Mouse (Mus musculus) embryonic fibroblast, embryonic 13.5 days (primary cell): ENCODE data around the gene Socs3. TPM values are rescaled to one million over a fixed set of nuclear protein-coding genes. Genes with fewer than 3 reads are reported as not detected.

ENCODE experiments used
- H3K27ac ChIP-seq: 2 replicates; pipeline ENCODE4 v1.5.1; 2012; ENCODE audit warnings: low read length, control low read depth, inconsistent platforms; ENCODE audit not compliant: insufficient read depth
- H3K4me1 ChIP-seq: 2 replicates; pipeline ENCODE4 v1.6.1; 2011; ENCODE audit warnings: low read length; ENCODE audit not compliant: control insufficient read depth, insufficient read depth
- H3K4me3 ChIP-seq: 2 replicates; pipeline ENCODE4 v1.5.1; 2011; ENCODE audit warnings: mild to moderate bottlenecking, control low read depth, low read length; ENCODE audit not compliant: insufficient read depth
- CTCF ChIP-seq: IDR thresholded peaks from 2 replicates; pipeline ENCODE4 v1.5.1; 2011; ENCODE audit warnings: mild to moderate bottlenecking, control low read depth, low read length, moderate library complexity, borderline replicate concordance; ENCODE audit not compliant: insufficient read depth
- POLR2A ChIP-seq: IDR thresholded peaks from 2 replicates; pipeline ENCODE4 v1.6.1; 2011; ENCODE audit warnings: low read depth, mild to moderate bottlenecking, control low read depth, low read length, moderate library complexity
- polyA plus RNA-seq: library from polyadenylated mRNA; stranded (reverse); fragments of >200 nt; gene quantifications from 2 replicates; pipeline ENCODE4 v1.2.4, GENCODE M21; 2011; ENCODE audit warnings: low read depth; ENCODE audit not compliant: missing spikeins, insufficient read length

Socs3 gene
- polyA plus RNA-seq, 1 experiment = 31.9 TPM

DNA sequence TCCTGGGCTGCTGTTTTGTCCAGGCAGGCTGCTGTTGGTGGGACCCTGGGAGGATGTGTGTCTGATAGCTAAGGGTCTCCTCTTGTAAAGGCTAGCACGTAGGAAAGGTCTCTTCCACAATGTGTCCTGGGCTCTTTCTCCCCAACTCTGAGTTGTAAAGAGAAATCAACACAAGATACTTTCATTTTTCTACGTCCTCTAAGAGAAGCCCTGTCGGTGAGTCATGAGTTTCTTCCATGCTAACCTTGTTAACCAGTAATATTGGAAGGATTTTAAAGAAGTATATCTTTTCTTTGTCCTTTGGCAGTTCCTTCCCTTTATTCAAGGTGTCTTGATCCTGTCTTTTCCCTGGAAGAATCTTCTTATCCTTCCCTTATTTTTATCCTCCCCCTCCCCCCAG lies 25.8 kb upstream of the Socs3 start:
- H3K27ac ChIP-seq = peak overlapping the region; percentile 91

DNA sequence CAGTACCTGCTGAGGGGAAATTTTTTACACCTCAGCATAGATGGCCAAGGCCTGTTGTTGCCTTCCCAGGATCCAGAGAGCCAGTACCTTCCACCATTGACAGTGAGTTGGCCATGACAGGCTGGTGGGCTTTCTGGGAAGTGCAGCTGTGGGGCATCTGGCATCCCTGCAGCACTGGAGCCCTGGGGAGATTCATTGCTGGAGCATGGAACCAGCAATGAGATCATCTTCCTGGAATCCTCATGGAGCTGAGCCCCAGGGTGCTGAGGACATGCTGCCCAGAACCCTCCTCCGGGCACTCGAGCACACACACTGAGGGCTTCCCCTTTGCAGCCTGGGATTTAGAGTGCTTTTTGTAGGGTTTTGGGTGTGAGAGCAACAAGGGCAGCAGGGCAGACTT lies 25.4 kb upstream of the Socs3 start:
- TF ChIP-seq CTCF = no peak
- TF ChIP-seq POLR2A = no peak
- no peak overlapping the region for H3K4me3 ChIP-seq
- H3K4me1 ChIP-seq = peaks cover 44% of the 10 kb centered on the region
- H3K27ac ChIP-seq = peak overlapping the region; percentile 91

More for the DNA sequence above, 25.8 kb upstream of the Socs3 start:
- peaks cover 44% of the 10 kb centered on the region for H3K4me1 ChIP-seq
- H3K4me3 ChIP-seq = no peak overlapping the region
- TF ChIP-seq CTCF = no peak

DNA sequence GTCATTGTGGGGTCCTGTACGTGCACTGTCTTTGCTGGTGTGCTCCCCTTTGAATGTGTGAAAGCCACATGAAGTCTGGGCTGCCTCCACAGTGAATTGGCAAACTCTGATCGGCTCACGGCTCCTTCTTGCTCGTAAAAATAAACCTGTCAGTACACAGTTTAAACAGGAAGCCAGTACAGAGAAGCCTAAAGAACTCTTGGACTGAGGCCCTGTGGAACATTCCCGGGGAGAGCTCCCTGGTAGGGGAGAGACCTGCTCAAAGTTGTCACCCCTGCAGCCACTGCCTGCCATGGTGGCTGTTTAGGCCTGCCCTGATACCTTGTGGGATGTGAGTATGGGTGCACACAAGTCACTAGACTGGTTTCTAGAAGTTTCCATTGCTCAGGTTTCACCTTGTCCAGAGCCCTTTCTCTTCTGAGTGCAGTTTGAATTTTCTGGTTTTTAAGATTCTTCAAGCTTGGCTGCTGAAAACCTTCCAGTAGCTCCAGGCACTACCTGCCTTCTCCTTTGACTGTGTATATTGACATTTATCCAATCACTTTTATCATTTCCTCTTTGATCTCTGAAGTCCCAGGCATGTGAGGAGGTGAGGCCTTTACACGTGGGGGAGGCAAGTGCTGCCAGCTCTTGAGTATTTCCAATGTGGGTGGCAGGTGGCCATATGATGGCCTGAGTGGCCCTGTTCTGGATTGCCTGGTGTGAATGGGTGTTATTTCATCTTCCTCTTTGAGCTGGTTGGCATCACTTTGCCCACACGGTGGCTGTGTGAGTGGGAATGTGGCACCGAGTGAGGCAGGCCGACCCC lies 24.6 kb upstream of the Socs3 start:
- H3K4me3 ChIP-seq = no peak overlapping the region
- H3K27ac ChIP-seq = peak overlapping the region; percentile 91
- peaks cover 46% of the 10 kb centered on the region for H3K4me1 ChIP-seq
- no peak for TF ChIP-seq POLR2A
- no peak for TF ChIP-seq CTCF

DNA sequence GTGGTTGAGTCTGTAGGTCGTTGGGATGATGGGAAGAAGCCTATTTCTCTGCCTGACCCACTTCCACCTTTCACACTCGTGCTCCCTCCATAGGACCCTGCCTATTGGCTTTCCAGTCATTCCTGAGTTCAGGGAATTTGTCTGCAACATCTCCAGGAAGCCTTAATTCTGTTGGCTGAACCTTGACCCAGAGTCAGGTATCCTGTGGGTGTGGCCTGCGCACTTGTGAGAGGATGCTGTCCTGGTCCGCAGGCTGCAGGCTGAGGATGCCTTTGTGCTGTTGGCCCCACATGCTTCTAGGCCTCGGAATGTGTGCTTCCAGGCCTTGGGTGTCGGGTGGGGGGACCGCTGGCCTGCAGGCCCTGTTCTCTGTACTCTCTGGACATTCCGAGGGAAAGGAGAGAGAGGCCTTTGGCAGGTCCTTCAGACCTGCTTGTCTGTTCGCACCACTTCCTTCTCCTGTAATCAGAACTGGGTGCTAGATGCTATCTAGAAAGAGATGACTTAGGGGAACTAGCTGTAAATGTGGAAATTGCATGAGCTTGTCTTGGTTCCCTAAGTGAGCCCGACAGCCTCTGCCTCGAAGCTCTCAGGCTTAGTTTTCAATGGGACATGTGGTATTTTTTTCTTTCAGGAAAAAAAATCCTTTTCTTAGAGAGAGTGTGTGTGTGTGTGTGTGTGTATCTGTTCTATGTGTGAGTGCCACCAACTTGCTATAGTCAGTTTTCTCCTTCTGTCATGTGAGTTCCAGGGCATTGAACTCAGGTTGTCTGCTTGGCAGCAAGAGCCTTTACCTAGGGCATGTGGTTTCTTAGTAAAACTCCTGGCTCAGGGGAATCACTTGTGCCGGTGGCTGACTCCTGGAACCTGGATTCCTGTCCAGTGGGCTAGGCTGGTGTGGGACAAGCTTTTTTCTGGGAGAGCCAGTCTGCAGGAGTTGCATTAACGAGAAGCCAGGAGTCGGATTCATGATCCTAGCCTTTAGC lies 23.6 kb upstream of the Socs3 start:
- TF ChIP-seq CTCF = no peak
- TF ChIP-seq POLR2A = no peak
- peaks cover 53% of the 10 kb centered on the region for H3K4me1 ChIP-seq
- no peak overlapping the region for H3K4me3 ChIP-seq
- peak overlapping the region; percentile 91 for H3K27ac ChIP-seq

DNA sequence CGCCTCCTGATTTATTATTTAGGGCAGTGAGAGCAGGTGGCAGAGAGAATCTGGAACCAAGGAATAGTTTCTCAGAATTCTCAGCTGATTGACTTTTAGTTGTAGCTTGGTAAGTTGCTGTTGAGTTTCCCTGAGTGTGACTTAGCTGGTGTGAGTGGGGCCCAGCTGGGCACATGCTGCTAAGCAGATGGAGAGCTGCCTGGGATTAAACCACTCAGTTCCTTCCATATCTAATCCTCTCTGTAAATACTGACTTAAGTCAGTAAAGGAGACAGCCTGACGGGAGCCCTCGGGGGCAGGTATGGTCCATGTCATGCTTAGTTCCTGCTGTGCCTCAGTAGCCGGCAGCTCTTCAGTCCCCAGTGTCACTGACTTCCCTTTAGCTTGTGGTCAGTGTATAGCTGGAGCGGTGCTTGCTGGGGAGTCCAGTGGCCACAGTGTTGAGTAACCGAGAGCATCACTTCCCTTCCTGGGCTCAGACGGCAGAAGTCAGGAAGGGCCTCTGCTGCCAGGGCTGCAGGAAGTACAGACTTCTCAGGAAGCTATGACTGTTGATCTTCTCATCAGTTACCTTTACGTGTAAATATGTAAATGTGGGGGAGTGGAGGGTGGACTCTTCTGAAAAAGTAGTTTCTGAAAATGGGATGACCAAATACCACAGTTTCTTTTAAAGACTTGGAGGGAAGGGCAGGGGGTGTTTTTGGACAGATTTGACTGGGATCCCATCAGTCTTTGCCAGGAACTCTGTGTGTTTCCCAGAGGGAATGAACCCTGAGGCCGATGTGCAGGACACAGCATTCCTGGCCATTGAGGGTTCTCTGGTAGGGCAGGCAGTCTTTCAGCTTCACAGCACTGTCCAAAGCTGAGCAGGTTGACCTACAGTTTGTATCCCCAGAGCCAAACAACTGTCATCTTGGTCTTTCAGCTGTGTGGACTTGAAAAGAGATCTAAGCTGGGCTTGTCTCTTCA lies 21.9 kb upstream of the Socs3 start:
- Histone ChIP-seq H3K4me3 (no peak overlapping the region), H3K4me1 (peaks cover 56% of the 10 kb centered on the region), H3K27ac (no peak overlapping the region)
- TF ChIP-seq POLR2A (no peak), CTCF (no peak)

DNA sequence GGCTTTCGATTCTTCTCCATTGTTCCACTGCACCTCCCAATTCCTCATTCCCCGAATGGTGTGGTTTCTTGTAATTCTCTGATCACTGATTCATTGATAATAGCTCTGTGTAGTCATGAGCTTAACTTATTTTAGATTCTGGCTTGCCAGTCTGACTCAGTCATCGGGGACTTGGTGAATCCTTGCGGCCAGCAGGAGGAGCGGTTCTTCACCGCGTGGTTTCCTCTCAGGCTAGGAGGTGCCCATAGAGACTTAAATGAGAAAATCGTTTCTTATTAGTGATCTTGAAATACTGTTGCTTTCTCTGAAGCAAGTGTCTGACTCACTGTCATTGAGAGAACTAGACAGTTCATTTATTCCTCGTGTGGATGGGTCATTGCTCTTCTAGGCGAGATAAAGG lies 20.1 kb upstream of the Socs3 start:
- H3K4me3 ChIP-seq = no peak overlapping the region
- peak overlapping the region; percentile 63 for H3K27ac ChIP-seq
- TF ChIP-seq CTCF (peak; percentile 26; the same call in 1 of the 2 replicates), POLR2A (no peak)
- H3K4me1 ChIP-seq = peaks cover 44% of the 10 kb centered on the region

DNA sequence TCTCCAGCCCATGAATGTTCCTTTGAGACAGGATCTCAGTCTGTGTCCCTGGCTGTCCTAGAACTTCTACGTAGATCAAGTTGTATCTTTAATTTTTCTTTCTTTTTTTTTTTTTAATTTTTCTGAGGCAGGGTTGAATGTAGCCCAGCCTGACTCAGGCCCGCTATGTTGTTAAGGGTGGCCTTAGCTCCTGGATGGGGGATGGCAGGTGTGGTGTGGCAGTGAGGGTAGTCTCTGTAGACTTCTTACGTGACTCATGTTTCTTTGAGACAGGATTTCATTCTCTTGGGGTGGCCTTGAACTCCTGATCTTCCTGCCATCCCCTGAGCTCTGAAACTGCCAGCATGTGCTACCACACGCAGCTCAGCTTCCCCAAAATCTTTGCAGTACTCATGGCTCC lies 19.4 kb upstream of the Socs3 start:
- Histone ChIP-seq H3K4me1 (peaks cover 38% of the 10 kb centered on the region), H3K4me3 (no peak overlapping the region), H3K27ac (peak overlapping the region; percentile 63)
- TF ChIP-seq POLR2A (no peak), CTCF (no peak)

DNA sequence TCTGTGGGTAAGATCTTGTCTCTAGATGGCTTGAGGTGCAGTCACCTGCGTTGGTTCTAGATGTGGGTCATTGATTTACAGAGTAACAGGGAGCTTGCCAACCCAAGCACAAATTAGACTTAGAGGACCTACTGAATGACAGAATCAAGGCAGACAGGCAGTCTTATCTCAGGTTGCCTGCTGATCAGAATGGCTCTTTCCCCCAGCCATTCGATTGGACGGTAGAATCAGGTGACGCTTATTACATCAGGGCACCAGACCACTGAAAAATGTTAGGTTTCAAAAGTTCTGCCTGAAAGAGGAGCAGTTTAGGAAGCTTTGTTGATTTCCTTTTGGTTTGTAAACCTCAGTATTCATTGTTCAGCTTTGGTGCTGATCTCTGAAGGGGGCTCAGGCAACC lies 18.1 kb upstream of the Socs3 start:
- H3K27ac ChIP-seq = peak overlapping the region; percentile 93; the same call in 1 of the 2 replicates
- peaks cover 31% of the 10 kb centered on the region for H3K4me1 ChIP-seq
- H3K4me3 ChIP-seq = peak overlapping the region; percentile 97
- TF ChIP-seq CTCF = no peak
- TF ChIP-seq POLR2A = no peak

DNA sequence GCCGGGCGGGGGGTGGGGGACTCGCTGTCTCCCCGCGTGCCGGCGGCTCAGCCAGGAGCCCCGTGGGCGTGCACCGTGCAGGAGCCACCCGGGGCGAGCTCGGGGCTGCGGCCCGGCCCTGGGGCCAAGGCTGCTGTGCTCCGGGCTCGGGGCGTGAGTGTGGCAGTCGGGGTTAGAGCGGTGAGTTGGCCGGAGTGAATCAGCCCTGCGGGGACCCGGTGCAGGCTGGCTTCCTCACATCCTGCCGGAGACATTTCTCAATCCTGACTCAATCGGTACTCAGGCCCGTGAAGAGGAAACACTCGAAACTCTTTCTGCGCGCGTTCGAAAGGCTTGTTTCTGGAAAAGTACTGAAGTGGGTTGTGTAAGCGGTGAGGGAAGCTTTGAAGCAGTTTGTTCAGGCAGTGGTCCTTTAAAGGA lies 17.2 kb upstream of the Socs3 start:
- TF ChIP-seq CTCF (no peak), POLR2A (no peak)
- Histone ChIP-seq H3K27ac (peak overlapping the region; percentile 93), H3K4me1 (peaks cover 28% of the 10 kb centered on the region), H3K4me3 (peak overlapping the region; percentile 97)
